Mouse (Mus musculus): ENCODE measurements around the gene Clstn1. TPM values are rescaled to one million over a fixed set of nuclear protein-coding genes. Genes with fewer than 3 reads are reported as not detected.

Clstn1 gene
- polyA plus RNA-seq, 1 experiment from 2014 or later: 33.5 TPM

DNA sequence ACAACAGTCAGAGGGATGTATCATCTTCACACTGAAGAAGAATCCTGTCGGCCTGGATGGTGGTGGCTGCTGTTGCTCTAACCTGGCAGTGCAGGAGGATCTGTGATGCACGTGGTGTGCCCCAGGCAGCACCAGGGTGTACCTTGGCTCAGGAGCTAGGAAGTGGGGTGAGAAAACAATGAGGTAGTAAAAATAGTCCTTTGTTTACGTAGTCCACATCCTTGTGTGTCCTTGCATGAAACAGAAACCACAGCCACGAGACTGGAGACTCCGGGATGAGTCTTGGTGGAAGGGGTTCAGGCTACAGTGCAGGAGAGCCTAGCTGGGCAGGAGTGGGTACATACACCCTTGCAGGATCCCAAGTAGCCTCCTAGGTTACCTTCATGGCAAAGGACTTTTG, 15.1 kb upstream of the Clstn1 start:
- 60% methylated on average over 5 of the region's 5 CpGs for WGBS
- Histone ChIP-seq H3K9ac (ENCODE audit: low read depth, low read length) (no peak overlapping the region), H3K27me3 (ENCODE audit: control insufficient read depth, insufficient read depth, low read length) (no peaks in the 10 kb centered on the region), H3K27ac (ENCODE audit: low read depth, low read length) (no peak overlapping the region), H3K4me1 (ENCODE audit: control insufficient read depth, insufficient read depth, low read length) (0 out of 2 replicates have a peak, but pooled peaks cover 3% of the 10 kb centered on the region), H3K4me3 (ENCODE audit: low read length) (no peak overlapping the region), H3K36me3 (ENCODE audit: control insufficient read depth, insufficient read depth, low read length) (no peaks in the 10 kb centered on the region), H3K9me3 (ENCODE audit: control insufficient read depth, low read length) (no peaks in the 10 kb centered on the region), H3K4me2 (replicated peaks; ENCODE audit: low read depth, low read length) (no peak overlapping the region)
- no peak for ATAC-seq (ENCODE audit: low FRiP score, low TSS enrichment)

DNA sequence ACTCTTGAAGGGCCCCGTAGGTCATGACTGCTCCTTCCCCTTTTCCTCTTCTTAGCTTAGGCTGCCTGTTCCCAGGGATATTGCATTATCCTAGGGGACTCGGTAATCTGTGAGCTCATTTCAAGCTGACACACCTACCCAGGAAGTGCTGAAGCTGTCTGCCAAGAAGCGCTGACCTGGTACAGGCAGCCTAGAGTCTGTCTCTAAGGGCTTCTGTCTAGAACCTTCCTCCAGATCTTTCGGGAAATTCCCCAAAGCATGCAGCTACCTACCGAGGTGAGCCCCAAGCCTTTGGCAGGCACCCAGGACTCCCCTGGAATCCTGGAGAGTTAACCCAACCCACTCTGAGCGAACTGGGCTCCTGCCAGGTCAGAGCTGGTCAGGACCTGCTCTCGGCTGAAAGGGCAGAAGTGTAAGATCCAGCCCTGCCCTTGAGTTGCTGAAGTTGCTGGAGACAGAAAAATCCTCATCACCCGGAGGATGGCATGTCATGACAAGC, 14.6 kb upstream of the Clstn1 start:
- Histone ChIP-seq H3K9me3 (ENCODE audit: control insufficient read depth, low read length) (no peaks in the 10 kb centered on the region), H3K27ac (ENCODE audit: low read depth, low read length) (no peak overlapping the region), H3K4me1 (ENCODE audit: control insufficient read depth, insufficient read depth, low read length) (0 out of 2 replicates have a peak, but pooled peaks cover 3% of the 10 kb centered on the region), H3K4me2 (replicated peaks; ENCODE audit: low read depth, low read length) (no peak overlapping the region), H3K36me3 (ENCODE audit: control insufficient read depth, insufficient read depth, low read length) (no peaks in the 10 kb centered on the region), H3K4me3 (ENCODE audit: low read length) (no peak overlapping the region), H3K9ac (ENCODE audit: low read depth, low read length) (no peak overlapping the region), H3K27me3 (ENCODE audit: control insufficient read depth, insufficient read depth, low read length) (no peaks in the 10 kb centered on the region)
- no peak for ATAC-seq (ENCODE audit: low FRiP score, low TSS enrichment)
- 56% methylated on average over 8 of the region's 8 CpGs for WGBS

DNA sequence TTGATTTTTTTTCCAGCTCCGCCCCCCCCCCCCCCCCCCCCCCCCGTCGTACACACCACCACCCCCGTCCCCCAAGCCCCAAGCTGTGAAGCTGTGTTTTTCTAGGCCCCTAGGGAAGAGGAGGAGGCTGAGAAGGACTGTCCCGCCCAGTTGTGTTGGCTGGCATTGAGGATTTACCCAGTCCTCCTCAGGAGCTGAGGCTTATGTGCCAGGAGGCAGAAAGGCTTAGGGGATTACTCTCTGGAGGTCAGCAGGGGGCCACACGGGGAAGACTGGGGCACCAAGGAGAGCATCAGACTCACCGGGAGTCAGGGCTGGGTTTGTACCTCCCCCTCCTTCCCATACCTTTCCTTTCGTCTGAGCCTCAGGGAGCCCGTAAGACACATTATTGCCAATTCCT, 13.8 kb upstream of the Clstn1 start:
- Histone ChIP-seq H3K4me2 (replicated peaks; ENCODE audit: low read depth, low read length) (no peak overlapping the region), H3K4me1 (ENCODE audit: control insufficient read depth, insufficient read depth, low read length) (0 out of 2 replicates have a peak, but pooled peaks cover 3% of the 10 kb centered on the region), H3K36me3 (ENCODE audit: control insufficient read depth, insufficient read depth, low read length) (no peaks in the 10 kb centered on the region), H3K9ac (ENCODE audit: low read depth, low read length) (no peak overlapping the region), H3K27ac (ENCODE audit: low read depth, low read length) (no peak overlapping the region), H3K4me3 (ENCODE audit: low read length) (no peak overlapping the region), H3K27me3 (ENCODE audit: control insufficient read depth, insufficient read depth, low read length) (no peaks in the 10 kb centered on the region), H3K9me3 (ENCODE audit: control insufficient read depth, low read length) (no peaks in the 10 kb centered on the region)
- no peak for ATAC-seq (ENCODE audit: low FRiP score, low TSS enrichment)
- WGBS: 41% methylated on average over 5 of the region's 9 CpGs

DNA sequence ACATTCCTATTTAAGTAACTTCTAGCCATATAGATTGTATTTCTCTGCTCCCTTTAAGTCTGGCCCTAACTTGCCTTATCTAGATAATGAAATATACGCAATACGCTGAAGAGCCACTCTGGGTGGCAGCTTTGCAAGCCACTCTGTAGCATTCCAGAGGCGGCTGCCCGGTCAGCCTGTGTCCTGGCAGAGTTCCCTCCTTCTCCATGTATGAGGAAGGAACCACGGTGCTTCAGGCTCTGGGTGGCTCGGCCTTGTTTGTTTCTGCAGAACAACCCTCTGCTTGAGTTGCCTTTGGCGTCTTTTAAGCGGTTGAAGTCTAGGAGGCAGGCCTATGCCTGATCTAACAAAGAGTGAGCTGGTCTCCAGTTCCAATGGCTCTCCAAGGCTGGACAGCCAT, 13.4 kb upstream of the Clstn1 start:
- Histone ChIP-seq H3K4me1 (ENCODE audit: control insufficient read depth, insufficient read depth, low read length) (0 out of 2 replicates have a peak, but pooled peaks cover 3% of the 10 kb centered on the region), H3K4me2 (replicated peaks; ENCODE audit: low read depth, low read length) (no peak overlapping the region), H3K9ac (ENCODE audit: low read depth, low read length) (no peak overlapping the region)

DNA sequence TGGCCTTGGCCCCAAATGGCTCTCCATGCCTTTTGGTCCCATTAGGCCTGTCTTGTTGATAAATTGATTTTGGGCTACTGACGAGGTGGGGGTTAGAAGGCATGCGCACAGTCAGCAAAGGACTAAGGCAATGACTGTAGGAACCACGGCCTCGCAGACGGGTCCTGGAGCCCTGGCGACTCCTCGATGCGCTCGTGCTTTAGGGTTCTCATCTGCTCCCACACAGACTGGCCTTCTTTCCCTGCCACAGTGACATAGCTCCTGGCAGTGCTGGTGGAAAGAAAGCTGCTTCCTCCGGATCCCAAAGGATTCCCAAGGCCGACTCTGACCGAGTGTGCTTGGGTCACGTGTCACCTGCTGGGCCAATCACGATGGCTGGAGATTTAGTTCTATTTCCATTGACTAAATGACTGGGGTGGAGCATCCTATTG, 11.9 kb upstream of the Clstn1 start:
- WGBS: 71% methylated on average over 14 of the region's 14 CpGs
- no peak overlapping the region for H3K27ac ChIP-seq (ENCODE audit: low read depth, low read length)
- H3K4me3 ChIP-seq (ENCODE audit: low read length): no peak overlapping the region
- no peaks in the 10 kb centered on the region for H3K36me3 ChIP-seq (ENCODE audit: control insufficient read depth, insufficient read depth, low read length)
- H3K9ac ChIP-seq (ENCODE audit: low read depth, low read length): no peak overlapping the region
- H3K9me3 ChIP-seq (ENCODE audit: control insufficient read depth, low read length): no peaks in the 10 kb centered on the region
- no peak overlapping the region for H3K4me2 ChIP-seq (replicated peaks; ENCODE audit: low read depth, low read length)
- 0 out of 2 replicates have a peak, but pooled peaks cover 3% of the 10 kb centered on the region for H3K4me1 ChIP-seq (ENCODE audit: control insufficient read depth, insufficient read depth, low read length)
- ATAC-seq (ENCODE audit: low FRiP score, low TSS enrichment): no peak
- H3K27me3 ChIP-seq (ENCODE audit: control insufficient read depth, insufficient read depth, low read length): no peaks in the 10 kb centered on the region

More for the DNA sequence above, 13.4 kb upstream of the Clstn1 start:
- Histone ChIP-seq H3K27ac (ENCODE audit: low read depth, low read length) (no peak overlapping the region), H3K27me3 (ENCODE audit: control insufficient read depth, insufficient read depth, low read length) (no peaks in the 10 kb centered on the region), H3K4me3 (ENCODE audit: low read length) (no peak overlapping the region), H3K9me3 (ENCODE audit: control insufficient read depth, low read length) (no peaks in the 10 kb centered on the region), H3K36me3 (ENCODE audit: control insufficient read depth, insufficient read depth, low read length) (no peaks in the 10 kb centered on the region)
- 74% methylated on average over 8 of the region's 8 CpGs for WGBS
- ATAC-seq (ENCODE audit: low FRiP score, low TSS enrichment): no peak

DNA sequence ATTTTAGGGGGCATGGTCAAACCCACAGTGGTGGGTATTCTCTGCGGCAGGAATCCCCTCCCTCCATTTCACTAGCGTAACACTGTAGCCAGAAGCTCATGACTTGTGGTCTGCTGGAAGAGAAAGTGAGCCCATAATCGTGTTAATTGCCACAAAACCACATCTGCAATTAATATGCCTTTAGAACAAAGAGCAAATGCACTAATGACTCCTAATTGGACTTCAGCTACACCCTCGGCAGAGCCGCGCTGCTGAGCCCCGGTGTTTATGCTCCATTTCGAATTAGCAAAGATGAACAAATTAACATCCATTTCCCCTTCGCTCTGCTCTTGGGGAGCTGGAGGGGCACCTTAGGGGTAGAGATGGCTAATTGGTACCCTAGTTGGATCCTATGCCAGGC, 10.2 kb upstream of the Clstn1 start:
- Histone ChIP-seq H3K4me3 (ENCODE audit: low read length) (no peak overlapping the region), H3K27me3 (ENCODE audit: control insufficient read depth, insufficient read depth, low read length) (no peaks in the 10 kb centered on the region), H3K36me3 (ENCODE audit: control insufficient read depth, insufficient read depth, low read length) (no peaks in the 10 kb centered on the region), H3K27ac (ENCODE audit: low read depth, low read length) (no peak overlapping the region), H3K4me2 (replicated peaks; ENCODE audit: low read depth, low read length) (no peak overlapping the region), H3K4me1 (ENCODE audit: control insufficient read depth, insufficient read depth, low read length) (0 out of 2 replicates have a peak, but pooled peaks cover 3% of the 10 kb centered on the region), H3K9ac (ENCODE audit: low read depth, low read length) (no peak overlapping the region), H3K9me3 (ENCODE audit: control insufficient read depth, low read length) (no peaks in the 10 kb centered on the region)
- no peak for ATAC-seq (ENCODE audit: low FRiP score, low TSS enrichment)
- 83% methylated on average over 9 of the region's 9 CpGs for WGBS

DNA sequence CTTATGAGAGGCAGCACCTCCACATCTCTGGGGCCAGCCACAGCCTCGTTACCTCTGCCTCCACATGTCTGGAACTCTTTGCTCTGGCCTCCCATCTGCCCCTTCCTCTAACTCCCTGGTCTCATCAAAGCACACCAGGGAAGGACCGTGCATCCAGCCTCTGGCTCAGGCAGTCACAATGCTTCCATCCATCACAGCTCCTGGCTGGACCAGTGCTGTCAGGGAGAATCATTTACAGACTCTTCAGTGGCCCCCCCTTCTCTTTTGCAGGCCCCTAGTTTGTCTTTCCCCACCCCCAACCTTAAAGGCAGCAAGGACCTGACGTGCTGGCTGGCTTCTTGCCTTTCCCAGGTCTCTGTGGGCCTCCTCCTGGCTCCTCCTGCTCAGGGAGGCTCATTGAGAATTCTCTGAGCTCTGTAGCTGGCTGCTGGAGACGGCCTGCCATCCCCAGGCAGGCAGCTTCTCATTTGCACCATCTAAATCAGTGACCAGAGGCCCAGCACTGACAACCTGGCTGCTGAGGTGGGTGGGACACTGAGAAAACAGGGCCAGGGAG, 9.2 kb upstream of the Clstn1 start:
- H3K4me1 ChIP-seq (ENCODE audit: control insufficient read depth, insufficient read depth, low read length): no peaks in the 10 kb centered on the region
- H3K9me3 ChIP-seq (ENCODE audit: control insufficient read depth, low read length): no peaks in the 10 kb centered on the region
- H3K9ac ChIP-seq (ENCODE audit: low read depth, low read length): no peak overlapping the region
- H3K36me3 ChIP-seq (ENCODE audit: control insufficient read depth, insufficient read depth, low read length): no peaks in the 10 kb centered on the region
- no peak overlapping the region for H3K4me2 ChIP-seq (replicated peaks; ENCODE audit: low read depth, low read length)
- H3K27ac ChIP-seq (ENCODE audit: low read depth, low read length): no peak overlapping the region
- H3K27me3 ChIP-seq (ENCODE audit: control insufficient read depth, insufficient read depth, low read length): no peaks in the 10 kb centered on the region
- WGBS: 20% methylated on average over 4 of the region's 4 CpGs
- ATAC-seq (ENCODE audit: low FRiP score, low TSS enrichment): peak; percentile 28; the same call in 1 of the 2 replicates
- H3K4me3 ChIP-seq (ENCODE audit: low read length): no peak overlapping the region

DNA sequence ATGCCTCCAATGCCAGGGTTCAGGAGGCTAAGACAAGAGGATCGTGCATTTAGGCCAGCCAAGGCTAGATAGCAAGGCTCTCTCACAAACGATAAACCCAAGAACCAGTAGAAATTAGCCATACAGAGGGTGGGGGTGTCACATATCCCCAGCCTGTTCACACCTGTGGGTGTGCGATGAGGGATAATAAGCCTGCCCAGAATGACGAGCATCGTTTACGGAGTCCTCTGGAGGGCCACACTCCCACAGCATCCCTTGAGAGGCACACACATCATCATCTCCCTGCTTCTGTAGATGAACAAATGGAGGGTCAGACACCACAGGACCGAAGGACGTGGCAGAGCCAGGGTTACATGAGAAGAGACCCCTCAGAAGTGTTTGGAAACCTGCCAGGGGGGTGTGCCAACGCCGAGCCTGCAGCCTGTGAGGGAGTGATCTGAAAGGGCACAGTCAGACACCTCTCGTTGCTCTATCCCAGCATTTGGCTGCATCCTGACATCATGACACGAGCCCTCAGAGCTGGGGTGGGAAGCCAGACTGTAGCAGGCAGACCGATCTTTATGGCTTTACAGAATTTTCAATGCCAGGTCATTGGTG, 8.1 kb upstream of the Clstn1 start:
- H3K4me1 ChIP-seq (ENCODE audit: control insufficient read depth, insufficient read depth, low read length): no peaks in the 10 kb centered on the region
- H3K4me3 ChIP-seq (ENCODE audit: low read length): no peak overlapping the region
- ATAC-seq (ENCODE audit: low FRiP score, low TSS enrichment): no peak
- no peak overlapping the region for H3K4me2 ChIP-seq (replicated peaks; ENCODE audit: low read depth, low read length)
- no peak overlapping the region for H3K27ac ChIP-seq (ENCODE audit: low read depth, low read length)
- H3K36me3 ChIP-seq (ENCODE audit: control insufficient read depth, insufficient read depth, low read length): no peaks in the 10 kb centered on the region
- H3K9me3 ChIP-seq (ENCODE audit: control insufficient read depth, low read length): no peaks in the 10 kb centered on the region
- 41% methylated on average over 13 of the region's 13 CpGs for WGBS
- H3K9ac ChIP-seq (ENCODE audit: low read depth, low read length): no peak overlapping the region
- H3K27me3 ChIP-seq (ENCODE audit: control insufficient read depth, insufficient read depth, low read length): no peaks in the 10 kb centered on the region

DNA sequence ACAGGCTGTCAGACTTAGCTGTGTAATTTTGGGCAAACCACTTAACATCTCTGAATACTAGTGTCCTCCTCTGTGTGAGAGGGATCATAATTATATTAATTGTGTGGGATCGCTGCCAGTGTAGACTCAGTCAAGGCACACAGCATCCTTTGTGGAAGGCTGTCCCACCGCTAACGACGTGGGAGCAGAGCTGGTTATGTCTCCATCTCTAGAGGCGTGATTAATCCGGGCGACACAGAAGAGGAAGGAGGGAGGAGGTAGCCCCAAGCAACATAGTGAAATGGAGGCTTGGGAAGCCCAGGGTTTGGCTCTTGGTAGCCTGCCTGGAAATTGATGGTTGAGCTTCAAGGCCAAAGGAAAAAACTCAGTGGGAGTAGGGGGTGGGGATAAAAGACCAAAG, 7.4 kb upstream of the Clstn1 start:
- H3K27me3 ChIP-seq (ENCODE audit: control insufficient read depth, insufficient read depth, low read length): no peaks in the 10 kb centered on the region; the same call in 1 of the 2 replicates
- no peak overlapping the region for H3K4me2 ChIP-seq (replicated peaks; ENCODE audit: low read depth, low read length)
- no peak overlapping the region for H3K27ac ChIP-seq (ENCODE audit: low read depth, low read length)
- H3K36me3 ChIP-seq (ENCODE audit: control insufficient read depth, insufficient read depth, low read length): no peaks in the 10 kb centered on the region
- 61% methylated on average over 7 of the region's 7 CpGs for WGBS
- H3K4me1 ChIP-seq (ENCODE audit: control insufficient read depth, insufficient read depth, low read length): no peaks in the 10 kb centered on the region
- no peak overlapping the region for H3K4me3 ChIP-seq (ENCODE audit: low read length)
- H3K9me3 ChIP-seq (ENCODE audit: control insufficient read depth, low read length): no peaks in the 10 kb centered on the region
- ATAC-seq (ENCODE audit: low FRiP score, low TSS enrichment): no peak
- H3K9ac ChIP-seq (ENCODE audit: low read depth, low read length): no peak overlapping the region

Data from kidney, embryonic 14.5 days (tissue).